Mouse (Mus musculus) heart, embryonic 14.5 days (tissue): ENCODE results near the gene Pxn. TPM values are rescaled to one million over a fixed set of nuclear protein-coding genes. Genes with fewer than 3 reads are reported as not detected.

ENCODE experiments used
- ATAC-seq: fragments of 200-750 bp; cut with Nextera tagmentation; 2 replicates; pipeline ENCODE4 v1.8.0; 2017; ENCODE audit warnings: low read depth, moderate TSS enrichment; ENCODE audit not compliant: insufficient number of reproducible peaks, insufficient read depth, low FRiP score
- H3K27ac ChIP-seq, 2 experiments: fragments of 200-500 bp in 1 of 2; fragments of 300-500 bp in 1 of 2; sonication (generic) in 1 of 2; replicated peaks in 1 of 2; 2 replicates each; pipeline ENCODE4 v1.5.1; 2012 to 2014; ENCODE audit warnings: low read depth in 2 of 2, low read length in 2 of 2, control low read depth in 1 of 2, mild to moderate bottlenecking in 1 of 2, mixed read lengths in 1 of 2; ENCODE audit not compliant: control insufficient read depth in 1 of 2, insufficient read depth in 1 of 2
- H3K27me3 ChIP-seq: fragments of 300-500 bp; sonication (generic); 2 replicates; pipeline ENCODE4 v1.6.1; 2014; ENCODE audit warnings: mild to moderate bottlenecking, low read length, control low read depth; ENCODE audit not compliant: control insufficient read depth, insufficient read depth
- H3K36me3 ChIP-seq: fragments of 300-500 bp; sonication (generic); 2 replicates; pipeline ENCODE4 v1.6.1; 2014; ENCODE audit warnings: mild to moderate bottlenecking, control low read depth, low read length, mixed read lengths; ENCODE audit not compliant: control insufficient read depth, insufficient read depth
- H3K4me1 ChIP-seq, 2 experiments: fragments of 200-500 bp in 1 of 2; fragments of 300-500 bp in 1 of 2; sonication (generic) in 1 of 2; 2 replicates each; pipeline ENCODE4 v1.6.1; 2012 to 2014; ENCODE audit warnings: low read length in 2 of 2, control low read depth in 1 of 2, mixed read lengths in 1 of 2; ENCODE audit not compliant: control insufficient read depth in 2 of 2, insufficient read depth in 2 of 2
- H3K4me2 ChIP-seq: fragments of 300-500 bp; sonication (generic); 2 replicates; pipeline ENCODE4 v1.6.1; 2014; ENCODE audit warnings: mild to moderate bottlenecking, low read length
- H3K4me3 ChIP-seq, 2 experiments: fragments of 200-500 bp in 1 of 2; fragments of 300-500 bp in 1 of 2; sonication (generic) in 1 of 2; 2 replicates each; pipeline ENCODE4 v1.5.1; 2012 to 2014; ENCODE audit warnings: low read length in 2 of 2, mild to moderate bottlenecking in 2 of 2, control low read depth in 1 of 2, low read depth in 1 of 2, moderate library complexity in 1 of 2; ENCODE audit not compliant: control insufficient read depth in 1 of 2, insufficient read depth in 1 of 2
- H3K9ac ChIP-seq: fragments of 300-500 bp; sonication (generic); 2 replicates; pipeline ENCODE4 v1.6.1; 2014; ENCODE audit warnings: mild to moderate bottlenecking, low read length
- H3K9me3 ChIP-seq: fragments of 300-500 bp; sonication (generic); 2 replicates; pipeline ENCODE4 v1.6.1; 2016; ENCODE audit warnings: low read length, control low read depth; ENCODE audit not compliant: control insufficient read depth
- WGBS: fragments of 180-500 bp; shearing (Covaris S2); extraction: QIAGEN DNeasy Blood & Tissue Kit; methylation state at CpG from one replicate; pipeline ENCODE4 v1.1.7; 2014; 5-methylcytosine and 5-hydroxymethylcytosine counted together
- polyA plus RNA-seq: library from polyadenylated mRNA; unstranded; fragments of >200 nt; fragmentation: Nextera tagmentation; extraction: Ambion mirVana; gene quantifications from 2 replicates; pipeline ENCODE4 v1.2.1, GENCODE M21; 2014

Pxn gene
- polyA plus RNA-seq: 14.4 and 19.1 TPM in 2 replicates

GRCm38 (mm10) chr5:115506454-115507201 is at the start of gene Pxn:
TSS of gene Pxn (plus strand) at chr5:115506676.
- H3K27me3 ChIP-seq: no peaks in the 10 kb centered on the region
- peak within 1 kb of the TSS; percentile 90 for H3K4me2 ChIP-seq
- peak within 1 kb of the TSS; percentile 98 for H3K9ac ChIP-seq
- H3K4me1 ChIP-seq: peaks cover 22 to 34% of the 10 kb centered on the region in 2 experiments
- H3K9me3 ChIP-seq: no peaks in the 10 kb centered on the region
- ATAC-seq: peak; percentile 86
- peak within 1 kb of the TSS; percentile 96 to 98 for H3K4me3 ChIP-seq
- H3K36me3 ChIP-seq: no peaks in the 10 kb centered on the region
- peak within 1 kb of the TSS; percentile 49 to 68 for H3K27ac ChIP-seq
- WGBS: under 1% methylated on average over 67 of the region's 74 CpGs

- H3K4me1 ChIP-seq: peaks cover 0 to 2% of the 10 kb centered on the region in 2 experiments; a peak in 3 of 4 replicates
- H3K4me2 ChIP-seq: no peak overlapping the region
- no peaks in the 10 kb centered on the region for H3K27me3 ChIP-seq
- no peak for ATAC-seq
- no peaks in the 10 kb centered on the region for H3K9me3 ChIP-seq
- WGBS: 65% methylated on average over 13 of the region's 13 CpGs
- no peak overlapping the region for H3K9ac ChIP-seq
- H3K36me3 ChIP-seq: no peaks in the 10 kb centered on the region
- no peak overlapping the region for H3K27ac ChIP-seq
- H3K4me3 ChIP-seq: no peak overlapping the region
These were observed 47.6 kb upstream of the Pxn start for GRCm38 (mm10) chr5:115458918-115459317.

DNA sequence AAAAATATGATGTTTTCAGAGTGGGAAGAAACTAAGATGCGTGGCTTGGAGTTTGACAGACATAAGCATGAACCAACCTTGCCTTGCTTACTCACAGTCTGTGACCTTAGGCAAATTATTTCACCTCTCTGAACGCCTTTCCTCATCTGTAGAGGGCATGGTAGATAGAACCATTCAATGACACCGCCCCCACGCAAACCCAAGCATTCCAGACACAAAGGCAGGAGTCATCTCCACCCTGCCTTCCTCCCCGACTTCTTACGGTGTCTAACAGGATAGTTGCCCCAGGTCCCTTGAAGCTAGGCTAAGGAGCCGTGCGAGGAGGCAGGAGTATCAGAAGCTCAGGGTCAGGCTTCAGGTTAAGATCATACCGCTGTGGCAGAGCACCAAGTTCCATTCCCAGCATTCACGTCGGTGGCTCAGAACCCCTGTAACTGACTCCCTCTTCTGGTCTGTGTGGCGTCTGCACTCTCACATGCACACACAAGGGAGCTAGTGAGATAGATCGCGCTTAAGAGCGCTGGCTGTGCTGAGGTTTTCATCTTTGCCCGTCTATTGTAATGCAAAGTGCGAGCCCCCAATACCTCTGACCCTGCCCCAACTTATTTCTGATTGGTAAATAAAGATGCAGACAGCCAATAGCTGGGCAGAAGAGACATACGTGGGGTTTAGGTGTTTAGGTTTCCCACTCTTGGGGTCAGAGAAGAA is 41.9 kb upstream of the Pxn start:
- no peak overlapping the region for H3K9ac ChIP-seq
- no peaks in the 10 kb centered on the region for H3K9me3 ChIP-seq
- no peak overlapping the region for H3K4me3 ChIP-seq
- 74% methylated on average over 18 of the region's 18 CpGs for WGBS
- ATAC-seq: no peak
- no peaks in the 10 kb centered on the region for H3K4me1 ChIP-seq
- H3K27me3 ChIP-seq: no peaks in the 10 kb centered on the region
- H3K36me3 ChIP-seq: no peaks in the 10 kb centered on the region
- no peak overlapping the region for H3K27ac ChIP-seq
- no peak overlapping the region for H3K4me2 ChIP-seq

DNA sequence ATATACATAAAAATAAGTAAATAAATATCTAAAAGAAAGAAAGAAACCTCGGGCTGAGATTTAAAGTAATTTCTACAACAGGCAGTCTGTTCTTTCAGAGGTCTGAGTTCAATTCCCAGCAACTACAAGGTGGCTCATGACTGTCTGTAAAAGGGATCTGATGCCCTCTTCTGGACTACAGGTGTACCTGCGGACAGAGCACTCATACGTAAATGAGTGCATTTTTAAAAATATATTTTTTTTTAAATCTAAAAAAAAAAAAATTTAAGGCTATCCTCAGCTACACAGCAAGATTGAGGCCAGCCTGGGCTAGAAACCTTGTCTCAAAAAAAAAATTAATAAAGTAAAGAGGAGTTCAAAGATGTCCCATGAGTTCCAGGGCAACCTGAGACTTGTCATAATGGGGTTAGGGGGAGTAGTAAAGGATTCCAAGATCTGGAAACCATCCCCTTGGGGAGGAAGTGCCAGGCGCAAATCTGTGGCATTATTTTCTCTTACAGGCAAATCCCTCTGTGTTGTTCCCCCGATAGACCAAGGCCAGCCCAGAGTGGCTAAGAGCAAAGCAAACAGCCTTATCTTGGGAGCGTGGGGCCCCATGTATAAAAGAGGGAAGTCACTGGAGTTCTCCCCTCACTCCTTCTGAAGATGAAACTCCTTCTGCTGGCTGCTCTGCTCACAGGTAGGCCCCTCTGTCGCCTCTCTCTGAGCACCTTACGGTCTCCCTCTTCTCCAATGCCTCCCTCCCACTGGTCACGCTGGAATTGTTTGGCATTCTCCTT is 40.6 kb upstream of the Pxn start, which contains the start of gene Pla2g1b:
Gene Pla2g1b (plus strand): TSS at position 621 of the 779 bp plus-strand sequence.
- no peak within 1 kb of the TSS for H3K27ac ChIP-seq
- no peaks in the 10 kb centered on the region for H3K4me1 ChIP-seq
- H3K27me3 ChIP-seq: no peaks in the 10 kb centered on the region
- ATAC-seq: no peak
- H3K4me2 ChIP-seq: no peak within 1 kb of the TSS
- H3K36me3 ChIP-seq: no peaks in the 10 kb centered on the region
- no peaks in the 10 kb centered on the region for H3K9me3 ChIP-seq
- WGBS: 36% methylated on average over 9 of the region's 9 CpGs
- no peak within 1 kb of the TSS for H3K9ac ChIP-seq
- no peak within 1 kb of the TSS for H3K4me3 ChIP-seq

DNA sequence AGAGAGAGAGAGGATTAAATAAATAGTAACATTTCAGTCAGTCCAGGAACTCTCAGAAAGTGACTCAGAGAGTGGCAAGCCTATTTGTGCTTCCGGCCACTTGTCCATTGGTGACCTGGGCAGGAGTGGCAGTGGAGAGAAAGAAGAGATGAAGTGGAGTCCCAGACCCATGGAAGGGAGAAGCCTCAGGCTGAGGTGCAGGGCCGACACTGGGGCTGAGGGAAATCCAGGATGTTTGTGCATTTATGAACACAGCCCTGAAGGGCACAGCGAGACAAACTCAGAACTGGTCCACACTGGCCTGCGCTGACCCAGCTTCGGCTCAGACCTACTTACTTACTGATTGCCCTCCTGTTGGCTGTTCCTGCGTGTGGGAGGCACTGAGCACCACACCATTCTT is 36.7 kb upstream of the Pxn start:
- Histone ChIP-seq H3K9me3 (no peaks in the 10 kb centered on the region), H3K4me1 (peaks cover 0 to 2% of the 10 kb centered on the region in 2 experiments; a peak in 1 of 4 replicates), H3K27me3 (no peaks in the 10 kb centered on the region), H3K36me3 (no peaks in the 10 kb centered on the region), H3K9ac (no peak overlapping the region), H3K4me3 (no peak overlapping the region), H3K27ac (no peak overlapping the region), H3K4me2 (no peak overlapping the region)
- 58% methylated on average over 6 of the region's 6 CpGs for WGBS
- no peak for ATAC-seq

- Histone ChIP-seq H3K36me3 (no peaks in the 10 kb centered on the region), H3K9ac (no peak overlapping the region), H3K4me2 (peak overlapping the region; percentile 34; the same call in 1 of the 2 replicates), H3K27ac (no peak overlapping the region), H3K4me1 (peaks cover 0 to 6% of the 10 kb centered on the region in 2 experiments; a peak in 2 of 4 replicates), H3K27me3 (no peaks in the 10 kb centered on the region), H3K9me3 (no peaks in the 10 kb centered on the region), H3K4me3 (no peak overlapping the region)
- 26% methylated on average over 20 of the region's 20 CpGs for WGBS
- no peak for ATAC-seq
These were observed 35.5 kb upstream of the Pxn start for GRCm38 (mm10) chr5:115470766-115471531.

- 70% methylated on average over 10 of the region's 10 CpGs for WGBS
- no peak overlapping the region for H3K27ac ChIP-seq
These were observed 33.3 kb upstream of the Pxn start for GRCm38 (mm10) chr5:115473191-115473590.

More at GRCm38 (mm10) chr5:115473191-115473590, 33.3 kb upstream of the Pxn start:
- no peaks in the 10 kb centered on the region for H3K27me3 ChIP-seq
- no peak overlapping the region for H3K4me2 ChIP-seq
- H3K4me3 ChIP-seq: no peak overlapping the region
- H3K9ac ChIP-seq: no peak overlapping the region
- peaks cover 4% of the 10 kb centered on the region for H3K36me3 ChIP-seq
- H3K9me3 ChIP-seq: no peaks in the 10 kb centered on the region
- peaks cover 0 to 8% of the 10 kb centered on the region in 2 experiments; a peak in 2 of 4 replicates for H3K4me1 ChIP-seq
- ATAC-seq: no peak
